Mouse (Mus musculus) intestine, embryonic 16.5 days (tissue): ENCODE measurements around the gene Stk38. TPM values are rescaled to one million over a fixed set of nuclear protein-coding genes. Genes with fewer than 3 reads are reported as not detected.

Source experiments
- ATAC-seq: fragments of 200-750 bp; cut with Nextera tagmentation; 2 replicates; pipeline ENCODE4 v1.8.0; 2017; ENCODE audit warnings: moderate TSS enrichment, moderate library complexity
- H3K27ac ChIP-seq: fragments of 300-500 bp; sonication (generic); 2 replicates; pipeline ENCODE4 v1.5.1; 2014; ENCODE audit warnings: mild to moderate bottlenecking, low read length
- H3K27me3 ChIP-seq: fragments of 300-500 bp; sonication (generic); replicated peaks from 2 replicates; pipeline ENCODE4 v1.6.1; 2014; ENCODE audit warnings: low read length, control low read depth, mixed read lengths; ENCODE audit not compliant: control insufficient read depth, insufficient read depth
- H3K36me3 ChIP-seq: fragments of 300-500 bp; sonication (generic); 2 replicates; pipeline ENCODE4 v1.6.1; 2014; ENCODE audit warnings: low read length, control low read depth; ENCODE audit not compliant: control insufficient read depth, insufficient read depth
- H3K4me1 ChIP-seq: fragments of 300-500 bp; sonication (generic); 2 replicates; pipeline ENCODE4 v1.6.1; 2014; ENCODE audit warnings: low read length, control low read depth, mixed read lengths; ENCODE audit not compliant: control insufficient read depth, insufficient read depth
- H3K4me2 ChIP-seq: fragments of 300-500 bp; sonication (generic); 2 replicates; pipeline ENCODE4 v1.6.1; 2014; ENCODE audit warnings: low read depth, low read length, control low read depth
- H3K4me3 ChIP-seq: fragments of 300-500 bp; sonication (generic); 2 replicates; pipeline ENCODE4 v1.5.1; 2014; ENCODE audit warnings: mild to moderate bottlenecking, low read length
- H3K9ac ChIP-seq: fragments of 300-500 bp; sonication (generic); 2 replicates; pipeline ENCODE4 v1.6.1; 2014; ENCODE audit warnings: low read depth, low read length
- H3K9me3 ChIP-seq: fragments of 300-500 bp; sonication (generic); 2 replicates; pipeline ENCODE4 v1.6.1; 2016; ENCODE audit warnings: low read length, control low read depth; ENCODE audit not compliant: control insufficient read depth
- WGBS: fragments of 180-500 bp; shearing (Covaris S2); extraction: QIAGEN DNeasy Blood & Tissue Kit; methylation state at CpG from one replicate; pipeline ENCODE4 v1.1.7; 2014; 5-methylcytosine and 5-hydroxymethylcytosine counted together
- polyA plus RNA-seq: library from polyadenylated mRNA; unstranded; fragments of >200 nt; fragmentation: Nextera tagmentation; extraction: Ambion mirVana; gene quantifications from 2 replicates; pipeline ENCODE4 v1.2.1, GENCODE M21; 2015

Gene Stk38
- polyA plus RNA-seq, 1 experiment from 2014 or later: 104 TPM

DNA sequence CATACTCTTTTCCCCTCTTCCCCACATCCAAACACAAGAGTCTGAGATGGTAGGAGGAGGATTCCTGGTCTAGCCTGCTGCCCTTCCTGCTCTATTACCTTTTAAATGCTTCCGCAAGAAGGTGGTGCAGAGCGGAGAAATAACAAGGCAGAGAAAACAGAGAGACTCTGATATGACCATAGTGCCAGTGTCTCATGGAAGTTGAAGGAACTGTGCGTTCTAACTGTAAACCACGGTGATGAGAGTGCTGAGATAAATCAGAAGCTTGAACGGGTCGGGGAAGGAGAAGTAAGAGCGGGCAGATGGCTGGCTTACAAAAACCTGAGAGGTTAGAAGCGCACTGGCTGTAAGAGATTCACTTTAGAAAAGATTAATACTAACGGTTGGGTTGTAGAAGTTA is 53.4 kb downstream of the Stk38 start:
- Histone ChIP-seq H3K27ac (no peak overlapping the region), H3K36me3 (peaks cover 5% of the 10 kb centered on the region), H3K4me1 (peaks cover 14% of the 10 kb centered on the region), H3K9ac (no peak overlapping the region), H3K4me2 (no peak overlapping the region), H3K27me3 (no peaks in the 10 kb centered on the region), H3K9me3 (no peaks in the 10 kb centered on the region), H3K4me3 (no peak overlapping the region)
- no peak for ATAC-seq
- 93% methylated on average over 9 of the region's 9 CpGs for WGBS

DNA sequence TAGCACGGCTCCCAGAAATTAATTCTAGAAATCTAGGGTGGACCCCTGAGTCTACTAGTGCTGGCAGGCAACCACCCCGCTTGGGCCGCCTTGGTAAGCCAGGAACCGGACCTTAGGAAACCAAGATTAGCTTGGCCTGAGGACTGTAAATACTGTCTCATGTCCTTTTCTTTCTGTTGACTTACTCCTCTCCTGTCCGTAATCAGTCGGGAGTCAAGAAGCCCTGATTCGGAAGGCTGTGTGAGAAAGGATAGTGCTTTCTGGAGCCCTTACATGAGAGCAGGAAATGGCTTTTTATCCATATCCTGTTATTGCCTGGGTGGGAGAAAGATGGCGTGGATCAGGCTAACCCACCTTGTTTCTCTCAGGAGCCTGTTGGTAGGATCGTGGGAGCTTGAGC is 54.5 kb downstream of the Stk38 start:
- Histone ChIP-seq H3K9me3 (no peaks in the 10 kb centered on the region), H3K9ac (peak overlapping the region; percentile 92), H3K4me3 (peak overlapping the region; percentile 74), H3K36me3 (peaks cover 3% of the 10 kb centered on the region), H3K27me3 (no peaks in the 10 kb centered on the region), H3K27ac (peak overlapping the region; percentile 96), H3K4me2 (peak overlapping the region; percentile 86), H3K4me1 (peaks cover 14% of the 10 kb centered on the region)
- 9% methylated on average over 9 of the region's 9 CpGs for WGBS
- no peak for ATAC-seq

DNA sequence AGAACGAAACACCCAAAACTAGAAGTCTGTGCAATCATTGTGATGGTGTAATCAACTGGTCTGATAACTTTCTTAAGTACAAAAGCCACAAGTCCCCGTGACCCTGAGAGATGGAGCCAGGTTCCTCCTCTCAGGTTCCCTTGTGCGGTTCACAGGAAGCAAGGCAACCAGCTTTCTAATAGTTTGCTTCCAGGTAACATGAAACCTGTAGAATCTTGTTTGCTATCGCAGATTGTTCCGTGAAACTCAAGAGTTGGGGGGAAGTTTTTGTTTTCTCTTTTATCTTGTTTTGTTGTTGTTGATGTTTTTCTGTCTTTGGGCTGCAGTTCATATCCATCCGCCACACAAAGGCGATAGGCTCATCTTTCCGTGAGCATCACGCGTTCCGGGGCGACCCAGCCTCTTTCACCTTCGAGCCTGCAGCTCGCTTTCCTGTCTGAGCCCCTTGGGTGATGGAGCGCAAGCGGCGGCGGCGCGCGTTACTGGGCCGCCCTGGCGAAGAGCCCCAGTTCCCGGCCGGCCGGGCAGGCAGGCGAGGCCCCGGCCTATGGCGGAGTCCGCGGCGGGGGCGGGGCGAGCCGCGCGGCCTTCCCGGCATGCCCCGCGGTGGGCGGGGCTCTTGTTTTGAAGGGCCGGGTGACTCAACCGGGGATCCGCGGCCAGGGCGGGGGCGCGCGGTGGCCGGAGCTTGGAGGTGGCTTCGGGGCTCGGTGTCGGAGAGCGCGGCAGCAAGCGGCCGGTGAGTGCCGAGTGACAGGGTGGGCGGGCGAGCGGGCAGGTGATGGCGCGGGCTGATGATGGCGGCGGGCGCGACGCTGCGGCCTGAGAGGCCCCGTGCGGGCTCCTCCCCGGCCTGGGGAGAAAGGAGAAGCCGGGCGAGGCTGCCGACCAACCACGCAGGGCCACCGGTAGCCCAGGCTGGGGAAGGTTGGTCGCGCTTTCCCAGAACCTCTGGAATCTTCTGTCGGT is 55.7 kb downstream of the Stk38 start, which contains the start of gene Kctd20:
Gene Kctd20 (plus strand): TSS at position 120 of the 969 bp plus-strand sequence.
- peak; percentile 97 for ATAC-seq
- peak within 1 kb of the TSS; percentile 74 for H3K4me3 ChIP-seq
- H3K27ac ChIP-seq: peak within 1 kb of the TSS; percentile 96
- no peaks in the 10 kb centered on the region for H3K9me3 ChIP-seq
- H3K4me1 ChIP-seq: peaks cover 14% of the 10 kb centered on the region
- H3K27me3 ChIP-seq: no peaks in the 10 kb centered on the region
- WGBS: under 1% methylated on average over 78 of the region's 80 CpGs
- H3K9ac ChIP-seq: peak within 1 kb of the TSS; percentile 92
- no peaks in the 10 kb centered on the region for H3K36me3 ChIP-seq
- H3K4me2 ChIP-seq: peak within 1 kb of the TSS; percentile 86

DNA sequence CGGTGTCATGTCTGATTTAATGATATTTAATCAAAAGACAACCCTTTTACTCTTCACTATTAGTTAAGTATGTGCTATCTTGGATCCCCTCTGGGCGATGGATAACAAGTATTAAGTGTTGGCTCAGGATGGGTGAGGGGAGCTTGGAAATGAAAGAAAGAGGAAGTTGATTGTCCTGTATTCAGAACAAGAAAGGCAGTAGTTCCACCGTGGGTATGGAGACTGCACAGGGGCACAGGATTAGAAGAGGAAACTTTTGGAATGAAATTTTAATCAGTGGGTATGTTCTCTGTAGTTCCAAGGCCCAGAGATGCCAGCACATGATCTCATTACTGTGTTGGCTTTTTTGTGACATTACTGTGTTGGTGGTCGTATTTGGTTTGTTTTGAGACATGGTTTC is 57.0 kb downstream of the Stk38 start:
- H3K4me1 ChIP-seq: peaks cover 14% of the 10 kb centered on the region
- no peak overlapping the region for H3K4me2 ChIP-seq
- H3K27ac ChIP-seq: no peak overlapping the region
- H3K36me3 ChIP-seq: no peaks in the 10 kb centered on the region
- H3K4me3 ChIP-seq: no peak overlapping the region
- 78% methylated on average over 4 of the region's 4 CpGs for WGBS
- no peak overlapping the region for H3K9ac ChIP-seq
- no peak for ATAC-seq
- no peaks in the 10 kb centered on the region for H3K9me3 ChIP-seq
- no peaks in the 10 kb centered on the region for H3K27me3 ChIP-seq

DNA sequence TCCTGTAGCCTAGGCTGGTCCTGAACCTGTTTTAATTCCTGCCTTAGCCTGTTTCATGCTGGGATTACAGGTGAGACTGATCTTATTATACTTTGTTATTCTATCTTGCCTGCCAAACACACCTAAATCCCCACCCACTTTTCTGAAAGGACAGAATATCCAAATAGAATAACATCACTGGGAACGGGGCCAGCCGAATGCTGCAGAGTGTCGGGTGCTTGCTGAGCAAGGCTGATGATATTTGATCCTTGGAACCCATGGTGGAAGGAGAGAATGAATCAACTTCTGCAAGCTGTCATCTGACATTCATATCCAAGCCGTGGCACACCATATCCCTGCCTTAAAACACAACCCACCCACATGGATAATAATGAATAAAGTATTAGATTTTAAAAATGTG is 59.1 kb downstream of the Stk38 start:
- no peaks in the 10 kb centered on the region for H3K36me3 ChIP-seq
- H3K9me3 ChIP-seq: no peaks in the 10 kb centered on the region
- WGBS: 61% methylated on average over 4 of the region's 4 CpGs
- no peaks in the 10 kb centered on the region for H3K27me3 ChIP-seq
- H3K4me1 ChIP-seq: peaks cover 9% of the 10 kb centered on the region
- no peak overlapping the region for H3K4me3 ChIP-seq
- H3K27ac ChIP-seq: no peak overlapping the region
- H3K4me2 ChIP-seq: no peak overlapping the region
- H3K9ac ChIP-seq: no peak overlapping the region
- no peak for ATAC-seq

DNA sequence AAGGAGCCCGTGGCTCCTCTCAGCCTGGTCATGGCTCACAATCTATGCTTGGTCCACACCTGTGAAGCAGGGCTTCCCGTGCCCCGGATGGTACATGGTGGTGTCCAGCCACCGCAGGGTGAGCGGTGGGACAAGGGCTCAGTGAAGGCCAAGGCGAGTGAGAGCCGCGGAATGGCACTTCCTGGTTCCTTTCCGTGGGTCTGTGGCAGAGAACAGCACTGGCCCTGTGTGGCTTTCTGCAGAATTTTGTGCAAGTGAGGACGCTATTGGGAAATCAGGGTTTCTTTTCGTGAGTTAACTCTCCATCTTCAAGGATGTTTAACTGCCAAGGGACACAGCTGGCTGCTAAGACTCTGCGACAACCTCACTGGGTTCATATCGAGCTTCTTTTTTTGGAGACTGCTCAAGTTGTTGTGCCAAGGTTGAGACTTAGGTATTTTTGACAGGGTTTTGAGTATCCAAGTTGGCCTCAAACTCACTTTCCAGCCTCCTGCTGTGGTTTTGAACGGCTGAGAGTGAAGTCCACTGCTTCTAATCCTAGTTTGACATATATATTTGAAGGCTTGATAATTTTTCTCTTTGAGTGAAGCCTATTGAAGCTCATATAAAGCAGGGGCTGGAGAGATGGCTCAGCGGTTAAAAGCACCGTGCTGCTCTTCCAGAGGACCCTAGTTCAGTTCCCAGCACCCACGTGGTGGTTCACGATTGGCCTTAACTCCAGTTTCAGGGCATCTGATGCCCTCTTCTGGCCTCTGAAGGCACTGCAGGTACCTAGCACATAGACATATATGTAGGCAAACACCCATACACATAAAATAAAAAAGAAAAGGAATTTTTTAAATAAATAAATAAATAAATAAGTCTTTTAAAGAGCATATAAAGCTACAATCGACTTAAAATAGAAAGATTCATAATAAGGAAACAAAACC is 60.5 kb downstream of the Stk38 start:
- no peaks in the 10 kb centered on the region for H3K27me3 ChIP-seq
- no peak overlapping the region for H3K4me2 ChIP-seq
- no peaks in the 10 kb centered on the region for H3K36me3 ChIP-seq
- ATAC-seq: no peak
- peaks cover 5% of the 10 kb centered on the region; the same call in 1 of the 2 replicates for H3K4me1 ChIP-seq
- no peaks in the 10 kb centered on the region for H3K9me3 ChIP-seq
- no peak overlapping the region for H3K4me3 ChIP-seq
- WGBS: 92% methylated on average over 19 of the region's 19 CpGs
- no peak overlapping the region for H3K27ac ChIP-seq
- no peak overlapping the region for H3K9ac ChIP-seq

DNA sequence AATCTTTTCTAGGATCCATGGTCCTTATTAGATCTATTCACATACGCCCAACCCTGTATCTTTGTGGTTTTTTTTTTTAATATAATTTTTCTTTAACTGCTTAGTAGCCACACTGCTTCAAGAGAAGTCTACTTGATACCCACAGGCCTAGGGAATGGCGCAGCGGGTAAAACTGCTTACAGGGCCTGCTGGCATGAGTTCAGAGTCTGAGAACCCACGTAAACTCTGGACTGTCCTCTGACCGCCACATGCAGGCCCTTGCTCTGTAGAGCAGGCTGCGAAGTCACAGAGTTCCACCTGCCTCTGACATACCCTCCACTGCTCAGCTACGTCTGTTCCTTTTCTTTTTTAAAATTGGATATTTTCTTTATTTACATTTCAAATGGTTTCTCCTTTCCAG is 63.3 kb downstream of the Stk38 start:
- 91% methylated on average over 7 of the region's 7 CpGs for WGBS
- Histone ChIP-seq H3K4me3 (no peak overlapping the region), H3K36me3 (no peaks in the 10 kb centered on the region), H3K4me1 (no peaks in the 10 kb centered on the region), H3K9me3 (no peaks in the 10 kb centered on the region), H3K4me2 (no peak overlapping the region), H3K27ac (no peak overlapping the region), H3K9ac (no peak overlapping the region), H3K27me3 (no peaks in the 10 kb centered on the region)
- ATAC-seq: no peak

DNA sequence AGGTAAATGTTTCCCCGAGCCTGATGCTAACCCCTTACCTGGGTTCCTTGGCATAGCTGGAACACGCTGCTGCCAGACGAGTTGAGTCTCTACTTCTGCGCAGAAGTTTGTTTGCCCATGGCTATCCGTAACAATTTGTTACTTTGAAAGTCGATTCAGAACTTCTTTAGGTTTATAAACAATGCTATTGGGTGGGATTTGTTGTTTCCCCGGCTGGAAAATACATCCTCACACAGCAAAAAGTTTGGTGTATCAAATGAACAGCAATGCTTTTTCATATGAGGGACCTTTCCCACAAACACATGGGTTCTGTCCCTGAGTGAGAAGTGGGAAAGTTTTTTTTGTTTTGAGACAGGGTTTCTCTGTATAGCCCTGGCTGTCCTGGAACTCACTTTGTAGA is 64.1 kb downstream of the Stk38 start, which contains the start of gene Pxt1:
Gene Pxt1 (minus strand): TSS at position 101 of the 400 bp plus-strand sequence.
- Histone ChIP-seq H3K27ac (no peak within 1 kb of the TSS), H3K36me3 (no peaks in the 10 kb centered on the region), H3K9ac (no peak within 1 kb of the TSS), H3K4me2 (no peak within 1 kb of the TSS), H3K27me3 (no peaks in the 10 kb centered on the region), H3K4me1 (no peaks in the 10 kb centered on the region), H3K4me3 (no peak within 1 kb of the TSS), H3K9me3 (no peaks in the 10 kb centered on the region)
- WGBS: 85% methylated on average over 7 of the region's 7 CpGs
- no peak for ATAC-seq

DNA sequence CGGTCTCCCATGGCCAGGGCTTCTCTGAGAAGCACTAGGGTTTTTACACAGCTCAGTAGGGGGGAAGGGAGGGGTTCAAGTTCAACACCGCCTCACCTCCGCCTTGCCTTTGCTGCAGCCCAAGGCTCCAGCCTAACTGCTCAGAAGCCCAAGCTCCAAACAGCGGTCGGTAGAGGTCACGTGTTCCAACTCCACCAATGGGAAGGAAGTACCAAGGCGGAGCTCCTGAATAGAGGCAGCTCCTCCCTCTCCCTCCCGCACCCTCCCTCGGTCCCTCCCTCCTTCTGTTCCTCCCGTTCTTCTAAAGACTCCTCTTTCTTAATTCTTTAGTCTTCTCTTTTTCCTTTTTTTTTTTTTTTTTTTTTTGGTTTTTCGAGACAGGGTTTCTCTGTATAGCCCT is 65.7 kb downstream of the Stk38 start:
- Histone ChIP-seq H3K4me3 (no peak overlapping the region), H3K4me2 (no peak overlapping the region), H3K9ac (no peak overlapping the region), H3K9me3 (no peaks in the 10 kb centered on the region), H3K4me1 (no peaks in the 10 kb centered on the region), H3K27ac (no peak overlapping the region), H3K36me3 (no peaks in the 10 kb centered on the region), H3K27me3 (no peaks in the 10 kb centered on the region)
- WGBS: 74% methylated on average over 10 of the region's 11 CpGs
- ATAC-seq: no peak
